Mouse (Mus musculus) intestine, embryonic 14.5 days (tissue): ENCODE results near the gene Fstl1. TPM values are rescaled to one million over a fixed set of nuclear protein-coding genes. Genes with fewer than 3 reads are reported as not detected.

Source experiments
- ATAC-seq: fragments of 200-750 bp; cut with Nextera tagmentation; replicated peaks from 2 replicates; pipeline ENCODE4 v1.8.0; 2017; ENCODE audit warnings: low read depth, moderate number of reproducible peaks, moderate TSS enrichment, moderate library complexity; ENCODE audit not compliant: low FRiP score, low TSS enrichment
- DNase-seq: peaks from one replicate; pipeline ENCODE4 v3.0.0-alpha.2; 2018; ENCODE audit warnings: low spot score
- H3K27ac ChIP-seq: fragments of 300-500 bp; sonication (generic); 2 replicates; pipeline ENCODE4 v1.5.1; 2014; ENCODE audit warnings: low read depth, mild to moderate bottlenecking, control low read depth
- H3K27me3 ChIP-seq: fragments of 300-500 bp; sonication (generic); replicated peaks from 2 replicates; pipeline ENCODE4 v1.6.1; 2014; ENCODE audit warnings: low read length, control low read depth; ENCODE audit not compliant: control insufficient read depth, insufficient read depth
- H3K36me3 ChIP-seq: fragments of 300-500 bp; sonication (generic); 2 replicates; pipeline ENCODE4 v1.6.1; 2014; ENCODE audit warnings: low read length, control low read depth; ENCODE audit not compliant: control insufficient read depth, insufficient read depth
- H3K4me1 ChIP-seq: fragments of 300-500 bp; sonication (generic); replicated peaks from 2 replicates; pipeline ENCODE4 v1.6.1; 2014; ENCODE audit warnings: low read length, control low read depth, mixed read lengths; ENCODE audit not compliant: control insufficient read depth, insufficient read depth
- H3K4me2 ChIP-seq: fragments of 300-500 bp; sonication (generic); 2 replicates; pipeline ENCODE4 v1.6.1; 2014; ENCODE audit warnings: low read length
- H3K4me3 ChIP-seq: fragments of 300-500 bp; sonication (generic); 2 replicates; pipeline ENCODE4 v1.5.1; 2014; ENCODE audit warnings: low read depth, low read length, control low read depth, mixed read lengths
- H3K9ac ChIP-seq: fragments of 300-500 bp; sonication (generic); 2 replicates; pipeline ENCODE4 v1.6.1; 2014; ENCODE audit warnings: mild to moderate bottlenecking, low read length
- H3K9me3 ChIP-seq: fragments of 300-500 bp; sonication (generic); 2 replicates; pipeline ENCODE4 v1.6.1; 2016; ENCODE audit warnings: low read length, control low read depth; ENCODE audit not compliant: control insufficient read depth
- WGBS: fragments of 180-500 bp; shearing (Covaris S2); extraction: QIAGEN DNeasy Blood & Tissue Kit; methylation state at CpG from one replicate; pipeline ENCODE4 v1.1.7; 2014; 5-methylcytosine and 5-hydroxymethylcytosine counted together
- polyA plus RNA-seq: library from polyadenylated mRNA; unstranded; fragments of >200 nt; fragmentation: Nextera tagmentation; extraction: Ambion mirVana; gene quantifications from 2 replicates; pipeline ENCODE4 v1.2.1, GENCODE M21; 2014

The Fstl1 gene
- polyA plus RNA-seq, 1 experiment from 2014 or later = 307 TPM

DNA sequence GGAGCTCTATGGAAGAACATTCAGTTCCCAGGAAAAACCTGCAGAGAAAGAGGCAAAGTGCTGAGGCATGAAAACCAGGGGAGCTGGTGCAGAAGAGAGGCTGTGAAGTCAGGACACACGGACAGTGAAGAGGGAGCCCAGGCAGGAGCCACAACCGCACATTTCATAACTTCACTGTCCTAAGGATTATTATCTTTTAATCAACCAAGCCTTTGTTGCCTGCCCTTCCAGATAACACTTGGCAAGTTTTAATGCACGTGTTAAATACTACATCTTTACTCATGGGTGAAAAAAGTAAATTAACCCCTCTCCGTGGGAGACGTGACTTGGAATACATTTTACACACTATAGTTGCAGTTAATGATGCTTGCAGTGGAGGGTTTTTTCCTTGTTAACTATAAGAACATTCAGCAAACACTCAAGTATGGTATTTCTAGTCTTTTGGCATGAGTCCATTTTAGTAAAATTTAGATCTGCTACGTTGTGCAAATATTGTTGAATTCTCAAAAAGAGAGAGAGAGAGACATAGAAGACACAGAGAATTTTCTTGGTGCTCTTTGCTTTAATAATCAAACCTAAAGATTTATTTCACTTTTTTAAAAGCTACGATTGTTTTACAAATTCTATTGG, 3.1 kb downstream of the Fstl1 start:
- Histone ChIP-seq H3K27ac (no peak overlapping the region), H3K27me3 (no peaks in the 10 kb centered on the region), H3K9me3 (no peaks in the 10 kb centered on the region), H3K4me3 (no peak overlapping the region), H3K36me3 (peaks cover 20% of the 10 kb centered on the region; the same call in 1 of the 2 replicates), H3K4me2 (peak overlapping the region; percentile 47), H3K4me1 (peaks cover 19% of the 10 kb centered on the region), H3K9ac (no peak overlapping the region)
- ATAC-seq (no peak), DNase-seq (no peak)
- WGBS = 66% methylated on average over 7 of the region's 7 CpGs

DNA sequence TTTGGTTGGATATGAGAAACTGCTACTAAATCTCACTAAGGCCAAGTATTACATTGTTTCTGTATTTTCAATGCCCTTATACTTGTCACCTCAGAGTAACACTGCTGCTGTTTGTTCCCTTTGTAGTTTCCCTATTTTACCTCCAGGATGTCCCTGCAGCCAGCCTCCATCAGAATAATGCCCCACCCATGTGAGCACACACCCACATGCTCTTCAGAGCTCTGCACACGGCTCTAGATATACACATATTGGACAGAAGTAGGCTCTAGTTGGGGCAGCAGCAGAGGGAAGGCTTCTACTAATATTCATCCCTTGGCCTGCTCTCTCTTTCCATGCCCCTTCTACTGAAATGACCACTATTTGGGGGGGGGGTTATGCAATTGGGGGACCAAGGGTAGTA, 3.7 kb downstream of the Fstl1 start:
- DNase-seq (no peak), ATAC-seq (no peak)
- 17% methylated on average over 1 of the region's 1 CpGs for WGBS
- Histone ChIP-seq H3K4me3 (no peak overlapping the region), H3K27ac (no peak overlapping the region), H3K36me3 (peaks cover 23% of the 10 kb centered on the region; the same call in 1 of the 2 replicates), H3K9ac (no peak overlapping the region), H3K27me3 (no peaks in the 10 kb centered on the region), H3K4me2 (0 out of 2 replicates have a peak overlapping the region, but pooled peaks have one; percentile 47), H3K4me1 (peaks cover 19% of the 10 kb centered on the region), H3K9me3 (no peaks in the 10 kb centered on the region)

DNA sequence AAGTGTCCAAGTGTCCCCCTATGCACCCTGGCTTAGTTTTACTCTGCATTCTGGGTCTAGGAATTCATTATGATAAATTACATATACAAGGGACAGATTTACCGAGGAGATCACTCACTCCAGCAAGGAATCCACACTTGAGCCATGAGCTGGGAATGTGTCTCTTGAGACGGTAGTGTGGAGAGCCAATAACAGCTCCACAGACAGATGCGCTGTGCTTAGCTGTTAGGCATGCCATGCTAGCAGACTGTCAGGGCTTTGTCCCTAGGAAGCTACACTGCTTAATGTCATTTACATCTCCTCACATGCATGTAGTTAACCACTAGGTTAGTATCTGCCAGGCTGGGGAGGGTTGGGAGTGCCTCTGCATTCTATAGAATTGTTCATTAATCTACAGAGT, 4.2 kb downstream of the Fstl1 start:
- Histone ChIP-seq H3K9ac (no peak overlapping the region), H3K4me2 (no peak overlapping the region), H3K27me3 (no peaks in the 10 kb centered on the region), H3K27ac (no peak overlapping the region), H3K4me3 (no peak overlapping the region), H3K9me3 (no peaks in the 10 kb centered on the region), H3K36me3 (peaks cover 23% of the 10 kb centered on the region; the same call in 1 of the 2 replicates), H3K4me1 (peaks cover 19% of the 10 kb centered on the region)
- ATAC-seq (no peak), DNase-seq (no peak)
- WGBS = 66% methylated on average over 3 of the region's 3 CpGs

DNA sequence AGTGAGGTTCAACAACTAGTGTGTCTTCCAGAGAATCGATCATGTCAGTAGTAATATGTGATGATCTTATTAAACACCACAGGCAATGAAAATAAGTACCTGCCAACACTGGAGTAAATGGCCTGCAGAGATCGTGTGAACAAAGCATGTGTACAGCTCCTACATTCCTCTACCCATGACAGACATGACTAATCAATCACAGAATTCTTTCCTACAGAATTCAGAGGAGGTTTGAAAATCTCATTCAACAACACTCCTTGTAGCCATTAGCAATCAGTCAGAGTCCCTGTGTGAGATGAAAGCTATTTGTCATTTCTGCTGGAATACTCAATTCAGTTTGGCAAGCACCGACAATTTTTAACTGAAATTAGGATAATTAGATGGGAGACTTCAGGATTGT, 7.9 kb downstream of the Fstl1 start:
- H3K27me3 ChIP-seq = no peaks in the 10 kb centered on the region
- no peak for DNase-seq
- 79% methylated on average over 3 of the region's 3 CpGs for WGBS
- peaks cover 32% of the 10 kb centered on the region for H3K4me1 ChIP-seq
- peaks cover 26% of the 10 kb centered on the region for H3K36me3 ChIP-seq
- H3K9me3 ChIP-seq = no peaks in the 10 kb centered on the region
- no peak for ATAC-seq
- no peak overlapping the region for H3K4me3 ChIP-seq
- no peak overlapping the region for H3K4me2 ChIP-seq
- H3K9ac ChIP-seq = no peak overlapping the region
- no peak overlapping the region for H3K27ac ChIP-seq

DNA sequence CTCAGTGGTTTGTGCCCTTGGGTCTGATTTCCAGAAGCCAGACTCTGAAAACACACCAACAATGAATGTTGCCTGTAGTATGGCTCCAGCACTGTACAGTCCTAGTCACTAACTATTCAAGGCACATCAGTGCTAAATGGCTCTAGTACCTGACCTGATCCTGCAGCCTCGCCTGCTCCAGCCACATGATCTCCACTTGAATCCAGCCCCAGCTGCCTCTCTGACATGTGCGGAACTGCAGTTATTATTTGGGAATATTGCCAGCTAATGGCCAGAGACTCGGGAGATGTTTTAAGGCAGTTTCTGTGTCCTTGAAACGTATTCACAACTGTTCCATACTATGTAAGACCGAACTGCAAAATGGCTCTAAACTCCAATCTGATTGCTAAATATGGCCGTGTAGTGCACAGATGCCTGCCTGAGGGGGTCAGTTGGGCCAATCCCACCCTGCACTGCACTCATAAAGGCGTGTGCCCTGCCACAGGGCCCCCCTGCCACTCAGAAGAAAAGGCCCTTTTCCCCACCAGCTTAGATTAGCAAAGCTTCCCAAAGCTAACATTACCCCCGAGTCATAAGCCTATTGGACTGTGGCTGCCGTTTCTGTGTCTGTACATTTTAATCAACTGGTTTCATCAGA, 11.0 kb downstream of the Fstl1 start:
- ATAC-seq = no peak
- Histone ChIP-seq H3K4me3 (no peak overlapping the region), H3K27ac (peak overlapping the region; percentile 88), H3K9ac (peak overlapping the region; percentile 29; the same call in 1 of the 2 replicates), H3K9me3 (no peaks in the 10 kb centered on the region), H3K36me3 (peaks cover 26% of the 10 kb centered on the region), H3K4me1 (peaks cover 31% of the 10 kb centered on the region), H3K4me2 (peak overlapping the region; percentile 25; the same call in 1 of the 2 replicates), H3K27me3 (no peaks in the 10 kb centered on the region)
- 28% methylated on average over 9 of the region's 9 CpGs for WGBS
- peak; percentile 53 for DNase-seq

DNA sequence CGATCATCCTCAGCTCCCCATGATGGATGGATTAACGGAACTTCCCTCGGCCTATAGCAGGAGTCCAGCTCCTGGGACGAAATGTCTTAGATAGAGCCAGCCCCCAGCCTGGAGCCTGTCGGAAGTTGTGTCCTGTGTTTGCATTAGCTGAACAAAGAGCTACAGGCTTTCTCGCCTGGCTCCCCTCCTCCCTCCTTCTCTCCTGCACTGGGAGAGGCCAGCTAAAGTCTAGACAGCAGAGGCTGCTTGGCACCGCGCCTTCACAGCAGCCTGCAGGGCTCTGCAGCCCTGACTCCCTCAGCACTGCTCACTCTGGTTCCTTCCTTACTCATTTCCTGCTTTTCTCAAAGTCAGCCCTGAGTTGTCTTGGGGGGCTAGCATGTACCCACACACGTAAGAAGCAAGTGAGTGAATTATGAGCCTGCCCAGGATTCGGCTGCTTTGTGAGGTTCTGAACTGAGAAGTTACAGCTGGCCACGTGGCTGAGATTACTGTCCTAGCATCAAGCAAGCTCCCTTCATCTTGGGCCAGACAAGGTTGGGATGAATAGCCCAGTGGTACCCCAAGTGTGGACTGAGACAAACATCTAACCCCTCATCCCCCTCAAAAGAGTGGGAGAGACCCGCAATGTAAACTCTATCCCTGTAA, 11.8 kb downstream of the Fstl1 start:
- WGBS = 12% methylated on average over 12 of the region's 12 CpGs
- Histone ChIP-seq H3K36me3 (peaks cover 25% of the 10 kb centered on the region), H3K27ac (peak overlapping the region; percentile 88), H3K9me3 (no peaks in the 10 kb centered on the region), H3K4me1 (peaks cover 31% of the 10 kb centered on the region), H3K27me3 (no peaks in the 10 kb centered on the region), H3K4me3 (no peak overlapping the region), H3K9ac (peak overlapping the region; percentile 29; the same call in 1 of the 2 replicates), H3K4me2 (peak overlapping the region; percentile 25; the same call in 1 of the 2 replicates)
- ATAC-seq (peak; percentile 94), DNase-seq (peak; percentile 86)

DNA sequence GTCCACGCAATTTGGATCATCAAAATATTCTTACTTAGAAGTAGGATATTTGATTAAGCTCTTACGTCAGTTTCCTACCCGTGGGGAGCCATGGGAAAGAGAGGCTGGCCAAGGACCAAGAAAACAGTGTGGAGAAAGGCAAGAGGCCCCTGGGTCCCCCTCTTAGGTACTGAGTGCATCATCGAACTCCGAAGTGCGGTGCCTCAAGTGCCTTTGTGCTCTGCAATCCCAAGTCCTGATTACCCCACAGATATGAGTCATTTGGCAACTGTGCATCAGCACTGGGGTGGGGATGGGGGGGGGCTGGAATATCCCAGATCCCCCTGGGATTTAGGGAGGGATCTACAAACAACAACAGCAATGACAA, 12.3 kb downstream of the Fstl1 start:
- Histone ChIP-seq H3K4me3 (no peak overlapping the region), H3K27me3 (no peaks in the 10 kb centered on the region), H3K9me3 (no peaks in the 10 kb centered on the region), H3K4me2 (no peak overlapping the region), H3K27ac (peak overlapping the region; percentile 88), H3K9ac (no peak overlapping the region), H3K4me1 (peaks cover 31% of the 10 kb centered on the region), H3K36me3 (peaks cover 29% of the 10 kb centered on the region)
- DNase-seq (no peak), ATAC-seq (0 out of 2 replicates have a peak, but pooled peaks have one; percentile 9)
- 45% methylated on average over 6 of the region's 6 CpGs for whole genome bisulfite sequencing

DNA sequence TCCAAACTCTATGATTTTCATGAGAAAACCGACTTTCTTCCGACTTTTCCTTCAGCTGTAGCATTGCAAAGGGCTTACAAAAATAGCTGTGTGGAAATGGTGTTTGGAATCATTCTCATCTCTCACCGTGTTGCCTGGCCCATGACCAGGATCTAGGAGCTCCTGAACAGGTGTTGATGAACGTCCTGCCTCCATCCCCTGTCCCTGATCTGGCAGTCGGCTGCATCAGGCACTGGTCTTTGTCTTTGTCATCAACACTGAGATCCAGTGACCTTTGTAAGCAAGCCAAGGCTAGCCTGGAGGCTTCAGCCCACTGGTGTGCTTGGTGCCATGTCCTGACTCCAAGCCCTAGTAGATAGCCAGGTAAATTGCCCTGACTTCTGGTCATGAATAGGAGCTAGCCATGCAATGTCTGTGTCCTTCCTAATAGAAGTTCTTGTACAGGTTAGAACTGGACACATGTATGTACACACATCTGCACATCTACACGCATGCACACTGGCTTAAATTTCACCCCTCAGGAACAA, 12.8 kb downstream of the Fstl1 start:
- H3K36me3 ChIP-seq = peaks cover 33% of the 10 kb centered on the region
- DNase-seq (peak; percentile 50), ATAC-seq (no peak)
- 74% methylated on average over 6 of the region's 6 CpGs for WGBS
- no peak overlapping the region for H3K9ac ChIP-seq
- no peak overlapping the region for H3K4me2 ChIP-seq
- H3K4me1 ChIP-seq = peaks cover 31% of the 10 kb centered on the region
- no peak overlapping the region for H3K4me3 ChIP-seq
- H3K9me3 ChIP-seq = no peaks in the 10 kb centered on the region
- H3K27ac ChIP-seq = peak overlapping the region; percentile 88; the same call in 1 of the 2 replicates
- no peaks in the 10 kb centered on the region for H3K27me3 ChIP-seq
